Comparison of ENCODE assay signal across 8 mouse cellular contexts in the genomic region with DNA sequence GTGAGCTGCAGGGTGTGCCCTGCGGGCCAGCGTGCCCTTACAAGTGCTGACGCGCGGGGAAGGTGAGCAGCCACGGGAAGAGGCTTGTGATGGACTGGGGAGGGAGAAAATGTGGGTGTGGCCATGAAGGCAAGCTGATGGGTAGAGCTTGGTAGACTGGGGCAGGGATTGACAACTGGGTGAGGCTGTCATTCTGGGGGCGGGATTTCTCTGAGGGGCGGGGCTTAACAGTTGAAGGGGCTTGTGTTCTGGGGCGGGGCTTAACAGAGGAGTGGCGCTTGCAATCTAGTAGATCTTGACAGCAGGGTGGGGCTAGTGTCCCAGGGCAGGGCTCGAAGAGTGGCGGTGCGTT. TPM values are rescaled to one million over a fixed set of nuclear protein-coding genes. Genes with fewer than 3 reads are reported as not detected.
DNase-seq lines count a peak whose midpoint lies in the region; ATAC-seq and TF ChIP-seq lines count a peak whose summit lies in the region.

No protein-coding gene starts in this region.

- peak; percentile 62 to 77 for DNase-seq in left cerebral cortex, postnatal 10 days (ENCODE audit: extremely low spot score in 1 of 2, low spot score in 2 of 2)
- no peak for DNase-seq in left cerebral cortex, adult 8-10 months (ENCODE audit: low spot score in 2 of 2)
- DNase-seq in brain, embryonic 14.5 days (ENCODE audit: low read depth), result peak; percentile 69
- DNase-seq in forebrain, postnatal 0 days, result no peak
- no peak for DNase-seq in liver, embryonic 13.5 days
- DNase-seq in retina, adult 2 months (ENCODE audit: low read depth, low spot score), result peak; percentile 64
- DNase-seq in layer of hippocampus, adult 11-12 months (ENCODE audit: low spot score), result no peak
- no peak for DNase-seq in cerebellum, adult 11-12 months

- no peaks in the 10 kb centered on the region for H3K4me1 ChIP-seq in forebrain, postnatal 0 days (ENCODE audit: insufficient read depth)
- peaks cover 39% of the 10 kb centered on the region for H3K4me1 ChIP-seq in liver, embryonic 13.5 days (replicated peaks)

- no peak for TF ChIP-seq POLR2A in brain, embryonic 14.5 days (IDR thresholded peaks at IDR 0.05; ENCODE audit: borderline replicate concordance, extremely low read depth, insufficient read depth, insufficient read length, poor library complexity, severe bottlenecking)

- peak overlapping the region; percentile 49 for H3K9ac ChIP-seq in forebrain, postnatal 0 days
- no peak overlapping the region for H3K9ac ChIP-seq in liver, embryonic 13.5 days

- H3K27me3 ChIP-seq in forebrain, postnatal 0 days (ENCODE audit: insufficient read depth, low read length), result peaks cover 12% of the 10 kb centered on the region
- H3K27me3 ChIP-seq in liver, embryonic 13.5 days, result peaks cover 68% of the 10 kb centered on the region

- no peaks in the 10 kb centered on the region for H3K36me3 ChIP-seq in forebrain, postnatal 0 days (ENCODE audit: insufficient read depth)
- H3K36me3 ChIP-seq in liver, embryonic 13.5 days, result no peaks in the 10 kb centered on the region

- peak overlapping the region; percentile 82 for H3K4me2 ChIP-seq in forebrain, postnatal 0 days (ENCODE audit: low read depth)
- peak overlapping the region; percentile 75 for H3K4me2 ChIP-seq in liver, embryonic 13.5 days

- no peak for TF ChIP-seq CTCF in brain, embryonic 14.5 days (IDR thresholded peaks at IDR 0.05; ENCODE audit: borderline replicate concordance, extremely low read depth, insufficient read depth, insufficient read length)
- TF ChIP-seq CTCF in forebrain, postnatal 0 days (IDR thresholded peaks at IDR 0.05; ENCODE audit: low read depth), result no peak

- H3K9me3 ChIP-seq in forebrain, postnatal 0 days (ENCODE audit: low read length), result no peaks in the 10 kb centered on the region
- no peaks in the 10 kb centered on the region for H3K9me3 ChIP-seq in liver, embryonic 13.5 days (replicated peaks)

- intact Hi-C loops in left cerebral cortex, postnatal 10 days (cut with DNase I), result no loop called here

- 2% methylated on average over 13 of the region's 13 CpGs for WGBS in forebrain, postnatal 0 days
- WGBS in liver, embryonic 13.5 days (ENCODE audit: insufficient replicate concordance), result under 1% methylated on average over 13 of the region's 13 CpGs

- no peak overlapping the region for H3K27ac ChIP-seq in forebrain, postnatal 0 days (ENCODE audit: low read depth, low read length)
- peak overlapping the region; percentile 47 for H3K27ac ChIP-seq in liver, embryonic 13.5 days

- peak; percentile 68 for ATAC-seq in forebrain, postnatal 0 days
- no peak for ATAC-seq in liver, embryonic 13.5 days (ENCODE audit: low read depth)

- H3K4me3 ChIP-seq in forebrain, postnatal 0 days (ENCODE audit: low read depth, low read length), result peak overlapping the region; percentile 50
- peak overlapping the region; percentile 54 for H3K4me3 ChIP-seq in liver, embryonic 13.5 days (replicated peaks)

RNA-seq across cellular contexts. Expression of a gene that starts 3.6 kb away (rescaled TPM):
- 1 to 10 TPM; 1.7 to 2.6 TPM for total RNA-seq in left cerebral cortex, postnatal 10 days (2021)
- total RNA-seq in left cerebral cortex, adult 8-10 months (2022), result 1 to 10 TPM; 2.5 to 3.6 (median 2.7) TPM
- polyA plus RNA-seq in brain, embryonic 14.5 days (2012; rRNA removed), result 1.7 and 2.2 TPM in 2 replicates
- 2.1 and 4.5 TPM in 2 replicates for total RNA-seq in forebrain, postnatal 0 days (2014; rRNA removed)
- 1.7 and 2.8 TPM in 2 replicates for polyA plus RNA-seq in forebrain, postnatal 0 days (2015; fragmentation: Nextera tagmentation; extraction: Ambion mirVana)
- 0.58 and 0.68 TPM in 2 replicates for polyA plus RNA-seq in liver, embryonic 13.5 days (2015; fragmentation: Nextera tagmentation; extraction: Ambion mirVana)

RNA-seq across cellular contexts. Expression of a gene that starts 10.1 kb away (rescaled TPM):
- total RNA-seq in left cerebral cortex, postnatal 10 days (2021), result under 1 TPM; 0.32 to 0.54 TPM
- total RNA-seq in left cerebral cortex, adult 8-10 months (2022), result under 1 TPM; 0.14 to 0.63 (median 0.39) TPM
- polyA plus RNA-seq in brain, embryonic 14.5 days (2012; rRNA removed), result 0.05 and 0.14 TPM in 2 replicates
- total RNA-seq in forebrain, postnatal 0 days (2014; rRNA removed), result 0.31 TPM in 1 of 2 replicates, not detected in the other
- polyA plus RNA-seq in forebrain, postnatal 0 days (2015; fragmentation: Nextera tagmentation; extraction: Ambion mirVana), result 0.35 and 0.67 TPM in 2 replicates
- polyA plus RNA-seq in liver, embryonic 13.5 days (2015; fragmentation: Nextera tagmentation; extraction: Ambion mirVana), result 2.6 and 3.2 TPM in 2 replicates

RNA-seq across cellular contexts. Expression of a gene that starts 12.7 kb away (rescaled TPM):
- total RNA-seq in left cerebral cortex, postnatal 10 days (2021), result 100 to 1,000 TPM; 430 to 432 TPM
- total RNA-seq in left cerebral cortex, adult 8-10 months (2022), result 100 to 1,000 TPM; 265 to 281 (median 267) TPM
- 157 and 219 TPM in 2 replicates for polyA plus RNA-seq in brain, embryonic 14.5 days (2012; rRNA removed)
- 154 and 178 TPM in 2 replicates for total RNA-seq in forebrain, postnatal 0 days (2014; rRNA removed)
- 351 and 365 TPM in 2 replicates for polyA plus RNA-seq in forebrain, postnatal 0 days (2015; fragmentation: Nextera tagmentation; extraction: Ambion mirVana)
- 7.1 and 7.4 TPM in 2 replicates for polyA plus RNA-seq in liver, embryonic 13.5 days (2015; fragmentation: Nextera tagmentation; extraction: Ambion mirVana)

RNA-seq across cellular contexts. Expression of a gene that starts 13.9 kb away (rescaled TPM):
- total RNA-seq in left cerebral cortex, postnatal 10 days (2021), result 10 to 100 TPM; 90.7 to 95.8 TPM
- total RNA-seq in left cerebral cortex, adult 8-10 months (2022), result 10 to 100 TPM; 76.8 to 92.1 (median 86.8) TPM
- polyA plus RNA-seq in brain, embryonic 14.5 days (2012; rRNA removed), result 157 and 182 TPM in 2 replicates
- total RNA-seq in forebrain, postnatal 0 days (2014; rRNA removed), result 54.1 and 88.3 TPM in 2 replicates
- polyA plus RNA-seq in forebrain, postnatal 0 days (2015; fragmentation: Nextera tagmentation; extraction: Ambion mirVana), result 131 and 143 TPM in 2 replicates
- 43.7 and 48.5 TPM in 2 replicates for polyA plus RNA-seq in liver, embryonic 13.5 days (2015; fragmentation: Nextera tagmentation; extraction: Ambion mirVana)

RNA-seq across cellular contexts. Expression of a gene that starts 25.8 kb away (rescaled TPM):
- total RNA-seq in left cerebral cortex, postnatal 10 days (2021), result 1 to 10 TPM; 1.9 to 3.0 TPM
- 1 to 10 TPM; 4.7 to 5.9 (median 5.8) TPM for total RNA-seq in left cerebral cortex, adult 8-10 months (2022)
- 0.28 and 0.74 TPM in 2 replicates for polyA plus RNA-seq in brain, embryonic 14.5 days (2012; rRNA removed)
- 0.62 and 1.0 TPM in 2 replicates for total RNA-seq in forebrain, postnatal 0 days (2014; rRNA removed)
- 0.99 and 1.7 TPM in 2 replicates for polyA plus RNA-seq in forebrain, postnatal 0 days (2015; fragmentation: Nextera tagmentation; extraction: Ambion mirVana)
- not detected in 2 replicates for polyA plus RNA-seq in liver, embryonic 13.5 days (2015; fragmentation: Nextera tagmentation; extraction: Ambion mirVana)

Comparison
In these comparisons a context has a peak if more than half of its experiments do, and no peak if none do; other contexts are left out.
1. DNase-seq: peak in left cerebral cortex, postnatal 10 days (2 of 2), brain, embryonic 14.5 days (single experiment) and retina, adult 2 months (single experiment); none in left cerebral cortex, adult 8-10 months (0 of 2), forebrain, postnatal 0 days (single experiment), liver, embryonic 13.5 days (single experiment), layer of hippocampus, adult 11-12 months (single experiment) and cerebellum, adult 11-12 months (single experiment).